Mouse (Mus musculus): ENCODE data around the gene Lhfpl2.
A peak's percentile ranks its signal among the peaks of the same experiment; 100 is the strongest.

The Lhfpl2 gene

GRCm38 (mm10) chr13:94132187-94132995, 74.8 kb downstream of the Lhfpl2 start:
- Histone ChIP-seq H3K4me3 (replicated peaks; ENCODE audit: low read length) (no peak overlapping the region), H3K27me3 (ENCODE audit: insufficient read depth, low read length) (no peaks in the 10 kb centered on the region), H3K4me1 (replicated peaks; ENCODE audit: low read depth, low read length) (0 out of 2 replicates have a peak, but pooled peaks cover 5% of the 10 kb centered on the region), H3K36me3 (ENCODE audit: insufficient read depth, low read length) (no peaks in the 10 kb centered on the region), H3K9me3 (ENCODE audit: low read length) (no peaks in the 10 kb centered on the region)
- TF ChIP-seq POU5F1 (IDR thresholded peaks at IDR 0.05; ENCODE audit: borderline replicate concordance, low read length) (no peak), CTCF (conservative IDR thresholded peaks at IDR 0.05; ENCODE audit: low read length) (no peak), NANOG (IDR thresholded peaks at IDR 0.05; ENCODE audit: borderline replicate concordance, low read length) (no peak)

GRCm38 (mm10) chr13:94134646-94135045, 77.0 kb downstream of the Lhfpl2 start:
- Histone ChIP-seq H3K9me3 (ENCODE audit: low read length) (no peaks in the 10 kb centered on the region), H3K4me3 (replicated peaks; ENCODE audit: low read length) (no peak overlapping the region), H3K36me3 (ENCODE audit: insufficient read depth, low read length) (no peaks in the 10 kb centered on the region), H3K4me1 (replicated peaks; ENCODE audit: low read depth, low read length) (0 out of 2 replicates have a peak, but pooled peaks cover 5% of the 10 kb centered on the region), H3K27me3 (ENCODE audit: insufficient read depth, low read length) (no peaks in the 10 kb centered on the region; the same call in 1 of the 2 replicates)
- TF ChIP-seq NANOG (IDR thresholded peaks at IDR 0.05; ENCODE audit: borderline replicate concordance, low read length) (no peak), POU5F1 (IDR thresholded peaks at IDR 0.05; ENCODE audit: borderline replicate concordance, low read length) (no peak), CTCF (conservative IDR thresholded peaks at IDR 0.05; ENCODE audit: low read length) (no peak)

DNA sequence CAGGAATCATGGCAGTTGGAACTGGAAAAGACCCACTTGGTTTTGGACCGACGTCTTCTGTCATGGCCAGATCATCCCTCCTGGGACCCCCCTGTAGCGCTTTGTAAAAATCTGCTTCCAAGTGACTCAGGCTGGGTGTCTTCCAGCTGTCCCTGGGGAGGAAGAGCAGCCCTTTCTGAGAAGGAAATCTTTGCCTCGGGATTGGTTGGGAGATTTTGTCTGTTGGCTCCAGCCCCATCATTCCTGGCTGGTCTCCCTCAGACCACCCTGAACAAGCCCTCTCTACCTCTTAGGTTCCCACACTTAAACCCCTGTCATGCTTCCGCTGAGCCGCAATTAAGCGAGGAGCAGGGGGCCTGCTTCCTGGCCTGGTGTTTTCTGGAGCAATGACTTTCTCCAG, 77.6 kb downstream of the Lhfpl2 start:
- no peak overlapping the region for H3K4me3 ChIP-seq (replicated peaks; ENCODE audit: low read length)
- TF ChIP-seq POU5F1 (IDR thresholded peaks at IDR 0.05; ENCODE audit: borderline replicate concordance, low read length) (no peak), CTCF (conservative IDR thresholded peaks at IDR 0.05; ENCODE audit: low read length) (no peak), NANOG (IDR thresholded peaks at IDR 0.05; ENCODE audit: borderline replicate concordance, low read length) (no peak)
- no peaks in the 10 kb centered on the region for H3K36me3 ChIP-seq (ENCODE audit: insufficient read depth, low read length)
- H3K27me3 ChIP-seq (ENCODE audit: insufficient read depth, low read length) = no peaks in the 10 kb centered on the region; the same call in none of the 2 replicates
- H3K4me1 ChIP-seq (replicated peaks; ENCODE audit: low read depth, low read length) = 0 out of 2 replicates have a peak, but pooled peaks cover 5% of the 10 kb centered on the region
- H3K9me3 ChIP-seq (ENCODE audit: low read length) = no peaks in the 10 kb centered on the region

GRCm38 (mm10) chr13:94139713-94140445, 82.3 kb downstream of the Lhfpl2 start:
- no peak for TF ChIP-seq POU5F1 (IDR thresholded peaks at IDR 0.05; ENCODE audit: borderline replicate concordance, low read length)
- no peak for TF ChIP-seq CTCF (conservative IDR thresholded peaks at IDR 0.05; ENCODE audit: low read length)
- TF ChIP-seq NANOG (IDR thresholded peaks at IDR 0.05; ENCODE audit: borderline replicate concordance, low read length) = no peak
- H3K4me1 ChIP-seq (replicated peaks; ENCODE audit: low read depth, low read length) = peaks cover 25% of the 10 kb centered on the region
- H3K9me3 ChIP-seq (ENCODE audit: low read length) = no peaks in the 10 kb centered on the region
- peaks cover 10% of the 10 kb centered on the region for H3K27me3 ChIP-seq (ENCODE audit: insufficient read depth, low read length)
- H3K4me3 ChIP-seq (replicated peaks; ENCODE audit: low read length) = no peak overlapping the region
- no peaks in the 10 kb centered on the region for H3K36me3 ChIP-seq (ENCODE audit: insufficient read depth, low read length)

GRCm38 (mm10) chr13:94140446-94140845, 82.8 kb downstream of the Lhfpl2 start:
- peaks cover 10% of the 10 kb centered on the region for H3K27me3 ChIP-seq (ENCODE audit: insufficient read depth, low read length)
- no peaks in the 10 kb centered on the region for H3K9me3 ChIP-seq (ENCODE audit: low read length)
- TF ChIP-seq NANOG (IDR thresholded peaks at IDR 0.05; ENCODE audit: borderline replicate concordance, low read length) = no peak
- no peak for TF ChIP-seq CTCF (conservative IDR thresholded peaks at IDR 0.05; ENCODE audit: low read length)
- no peak for TF ChIP-seq POU5F1 (IDR thresholded peaks at IDR 0.05; ENCODE audit: borderline replicate concordance, low read length)
- no peak overlapping the region for H3K4me3 ChIP-seq (replicated peaks; ENCODE audit: low read length)
- H3K4me1 ChIP-seq (replicated peaks; ENCODE audit: low read depth, low read length) = peaks cover 25% of the 10 kb centered on the region
- no peaks in the 10 kb centered on the region for H3K36me3 ChIP-seq (ENCODE audit: insufficient read depth, low read length)

DNA sequence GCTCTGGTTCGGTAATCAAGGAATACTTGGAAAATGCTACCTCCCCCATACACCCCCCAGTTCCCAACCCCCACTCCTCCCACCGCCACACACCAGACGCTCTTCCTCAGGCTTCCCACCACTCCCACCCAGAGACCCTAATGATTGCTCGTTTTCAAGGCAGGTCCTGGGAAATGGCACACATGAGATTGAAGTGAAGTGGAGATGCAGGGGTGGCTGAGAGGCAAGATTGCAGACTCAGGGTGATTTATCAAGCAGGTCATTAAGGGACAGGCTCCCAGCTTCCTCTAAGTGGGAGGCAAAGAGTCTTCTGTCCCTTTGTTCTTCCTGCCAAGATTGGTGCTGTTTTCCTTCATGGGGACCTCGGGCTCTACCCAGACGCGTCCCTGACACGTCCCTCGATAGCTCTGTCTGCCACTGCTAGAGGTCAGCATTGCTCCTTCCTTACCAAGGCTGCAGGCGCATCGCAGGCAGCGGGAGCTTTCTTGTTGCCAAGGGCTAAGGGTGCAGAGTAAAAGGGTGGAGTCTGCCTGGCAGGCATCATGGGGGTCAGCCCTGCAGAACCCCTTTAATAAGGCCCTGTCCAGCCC, 85.6 kb downstream of the Lhfpl2 start:
- TF ChIP-seq NANOG (IDR thresholded peaks at IDR 0.05; ENCODE audit: borderline replicate concordance, low read length) (no peak), POU5F1 (IDR thresholded peaks at IDR 0.05; ENCODE audit: borderline replicate concordance, low read length) (no peak), CTCF (conservative IDR thresholded peaks at IDR 0.05; ENCODE audit: low read length) (no peak)
- Histone ChIP-seq H3K36me3 (ENCODE audit: insufficient read depth, low read length) (no peaks in the 10 kb centered on the region), H3K27me3 (ENCODE audit: insufficient read depth, low read length) (peaks cover 10% of the 10 kb centered on the region), H3K4me3 (replicated peaks; ENCODE audit: low read length) (0 out of 2 replicates have a peak overlapping the region, but pooled peaks have one; percentile 10), H3K9me3 (ENCODE audit: low read length) (no peaks in the 10 kb centered on the region), H3K4me1 (replicated peaks; ENCODE audit: low read depth, low read length) (peaks cover 25% of the 10 kb centered on the region)

- Histone ChIP-seq H3K4me3 (replicated peaks; ENCODE audit: low read length) (no peak overlapping the region), H3K27me3 (ENCODE audit: insufficient read depth, low read length) (peaks cover 10% of the 10 kb centered on the region), H3K4me1 (replicated peaks; ENCODE audit: low read depth, low read length) (peaks cover 25% of the 10 kb centered on the region), H3K36me3 (ENCODE audit: insufficient read depth, low read length) (no peaks in the 10 kb centered on the region), H3K9me3 (ENCODE audit: low read length) (no peaks in the 10 kb centered on the region)
- TF ChIP-seq NANOG (IDR thresholded peaks at IDR 0.05; ENCODE audit: borderline replicate concordance, low read length) (no peak), CTCF (conservative IDR thresholded peaks at IDR 0.05; ENCODE audit: low read length) (no peak), POU5F1 (IDR thresholded peaks at IDR 0.05; ENCODE audit: borderline replicate concordance, low read length) (no peak)
Measured at GRCm38 (mm10) chr13:94144451-94144850, 86.9 kb downstream of the Lhfpl2 start.

DNA sequence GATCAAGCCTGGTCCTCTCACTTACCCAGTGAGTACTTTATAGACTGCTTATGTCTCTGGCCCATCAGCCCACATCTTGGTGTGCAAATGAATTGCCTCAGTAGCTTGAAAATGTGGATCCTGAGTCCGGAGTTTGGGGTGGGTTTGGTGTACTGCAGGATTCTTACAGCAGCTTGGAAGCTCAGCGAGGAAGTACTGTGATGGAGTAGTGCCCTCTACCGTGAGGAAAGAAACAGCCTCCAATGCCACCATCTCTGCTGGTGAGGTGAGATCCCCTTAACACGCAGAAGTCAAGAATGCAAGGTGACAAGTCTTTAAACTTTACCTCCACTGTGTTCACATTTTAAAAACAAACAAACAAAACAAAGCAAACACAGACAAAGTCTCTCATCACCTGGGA, 89.7 kb downstream of the Lhfpl2 start:
- H3K4me1 ChIP-seq (replicated peaks; ENCODE audit: low read depth, low read length) = peaks cover 13% of the 10 kb centered on the region
- H3K9me3 ChIP-seq (ENCODE audit: low read length) = no peaks in the 10 kb centered on the region
- no peaks in the 10 kb centered on the region for H3K36me3 ChIP-seq (ENCODE audit: insufficient read depth, low read length)
- TF ChIP-seq POU5F1 (IDR thresholded peaks at IDR 0.05; ENCODE audit: borderline replicate concordance, low read length) = no peak
- TF ChIP-seq CTCF (conservative IDR thresholded peaks at IDR 0.05; ENCODE audit: low read length) = no peak
- TF ChIP-seq NANOG (IDR thresholded peaks at IDR 0.05; ENCODE audit: borderline replicate concordance, low read length) = no peak
- no peak overlapping the region for H3K4me3 ChIP-seq (replicated peaks; ENCODE audit: low read length)
- H3K27me3 ChIP-seq (ENCODE audit: insufficient read depth, low read length) = peaks cover 6% of the 10 kb centered on the region; the same call in 1 of the 2 replicates
